In genomic region chr15:81561501-81561900, GRCm38 (mm10) we compare ENCODE assay signal across 20 mouse cellular contexts.
"Had no signal": no experiment of that assay in that cellular context is flagged by ENCODE, and none has a peak within 500 bp of the region (broad histone marks: within the 10 kb centered on the region; RNA-seq: fewer than 3 reads in every experiment).

No protein-coding gene starts in this region.

- H3K36me3 ChIP-seq: heart, embryonic 13.5 days; heart, embryonic 15.5 days; hindbrain, embryonic 13.5 days; hindbrain, embryonic 15.5 days; limb, embryonic 10.5 days; limb, embryonic 12.5 days; liver, embryonic 12.5 days had no signal

- H3K27ac ChIP-seq: gastrocnemius, adult 2 months; heart, embryonic 13.5 days; heart, embryonic 15.5 days; hindbrain, embryonic 13.5 days; hindbrain, embryonic 15.5 days; hindbrain, postnatal 0 days; layer of hippocampus, adult 2 months; left cerebral cortex, adult 2 months; limb, embryonic 10.5 days; limb, embryonic 12.5 days; liver, embryonic 12.5 days; liver, embryonic 14.5 days had no signal

- H3K27me3 ChIP-seq: heart, embryonic 13.5 days; heart, embryonic 15.5 days; hindbrain, embryonic 13.5 days; hindbrain, embryonic 15.5 days; limb, embryonic 12.5 days had no signal

- DNase-seq: gastrocnemius, adult 2 months; gastrocnemius, postnatal 10 days; gastrocnemius, postnatal 25 days; heart, adult 18-20 months; heart, postnatal 14 days; heart, postnatal 36 days; kidney, adult 11 months; kidney, postnatal 10 days; kidney, postnatal 36 days had no signal

- H3K9ac ChIP-seq: heart, embryonic 13.5 days; heart, embryonic 15.5 days; hindbrain, embryonic 13.5 days; hindbrain, embryonic 15.5 days; limb, embryonic 12.5 days; liver, embryonic 12.5 days; liver, embryonic 14.5 days had no signal

- H3K4me1 ChIP-seq: heart, embryonic 15.5 days; hindbrain, embryonic 13.5 days; hindbrain, embryonic 15.5 days; limb, embryonic 12.5 days had no signal

- H3K9me3 ChIP-seq: heart, embryonic 13.5 days; heart, embryonic 15.5 days; hindbrain, embryonic 13.5 days; hindbrain, embryonic 15.5 days; limb, embryonic 10.5 days; limb, embryonic 12.5 days; liver, embryonic 12.5 days had no signal

- H3K4me3 ChIP-seq: gastrocnemius, adult 2 months; heart, embryonic 13.5 days; heart, embryonic 15.5 days; hindbrain, embryonic 13.5 days; hindbrain, embryonic 15.5 days; layer of hippocampus, adult 2 months; left cerebral cortex, adult 2 months; limb, embryonic 10.5 days; limb, embryonic 12.5 days; liver, embryonic 12.5 days had no signal
